Mouse (Mus musculus): ENCODE results near the gene Iqschfp.

The Iqschfp gene

GRCm38 (mm10) chr3:68428081-68428480 is 536.0 kb downstream of the Iqschfp start:
- no peak for DNase-seq (ENCODE audit: low spot score)

DNA sequence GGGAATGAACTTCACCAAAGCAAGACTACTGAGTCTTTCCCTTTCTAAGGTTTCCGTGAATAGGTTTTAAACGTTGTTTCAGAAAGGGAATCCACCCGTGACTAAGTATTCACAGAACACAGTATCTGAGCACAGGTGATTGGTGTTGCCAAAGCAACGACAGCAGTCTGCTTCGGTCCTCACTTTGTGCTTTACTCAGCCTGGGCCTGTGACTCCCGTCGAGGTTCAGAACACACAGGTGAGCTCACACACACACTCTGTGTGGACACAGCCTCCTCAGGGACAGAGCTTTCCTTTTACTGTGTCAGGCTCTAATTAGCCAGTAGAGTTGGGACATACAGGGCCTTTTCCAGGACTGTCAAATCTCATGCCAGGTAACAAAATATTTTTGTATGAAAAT is 542.4 kb downstream of the Iqschfp start:
- peak; percentile 13 for DNase-seq (ENCODE audit: low spot score)

- no peak for DNase-seq (ENCODE audit: low spot score)
Observed at GRCm38 (mm10) chr3:68434897-68435296, 542.9 kb downstream of the Iqschfp start.

DNA sequence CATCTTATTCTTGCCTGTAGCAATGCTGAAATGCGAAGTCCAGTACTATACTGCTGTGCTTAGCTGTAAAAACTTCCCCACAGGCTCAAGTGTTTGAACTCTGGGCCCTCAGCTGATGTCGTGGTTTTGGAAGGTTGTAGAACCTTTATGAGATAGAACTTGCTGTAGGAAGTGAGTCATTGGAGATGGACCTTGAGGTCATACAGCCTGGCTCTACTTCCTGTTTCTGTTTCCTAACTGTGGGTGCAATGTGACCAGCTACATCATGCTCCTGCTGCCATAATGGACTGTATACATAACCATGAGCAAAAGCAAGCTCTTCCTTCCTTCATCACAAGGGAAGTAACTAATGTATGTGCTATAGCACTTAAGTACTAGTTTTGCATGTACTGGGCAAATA is 556.4 kb downstream of the Iqschfp start:
- no peak for DNase-seq (ENCODE audit: low spot score)

DNA sequence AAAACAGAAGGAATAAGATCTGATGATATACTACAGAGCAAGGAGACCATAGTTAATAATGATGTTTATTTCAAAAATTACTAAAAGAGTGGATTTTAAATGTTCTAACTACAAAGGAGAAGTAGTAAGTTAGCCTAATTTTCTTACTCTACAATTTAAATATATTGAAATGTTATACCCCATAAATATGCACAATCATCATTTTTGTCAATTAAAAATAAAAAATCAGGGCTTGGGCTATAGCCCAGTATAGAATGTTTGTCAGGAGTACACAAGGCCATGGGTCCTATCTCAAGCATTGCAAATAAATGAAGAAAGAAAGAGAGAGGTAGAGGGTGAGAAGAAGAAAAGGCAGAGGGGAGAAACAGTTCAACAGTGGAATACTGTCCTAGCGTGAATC is 559.6 kb downstream of the Iqschfp start:
- DNase-seq (ENCODE audit: low spot score), result no peak

- DNase-seq (ENCODE audit: low spot score), result peak; percentile 68
Observed at GRCm38 (mm10) chr3:68453266-68453665, 561.2 kb downstream of the Iqschfp start.

DNA sequence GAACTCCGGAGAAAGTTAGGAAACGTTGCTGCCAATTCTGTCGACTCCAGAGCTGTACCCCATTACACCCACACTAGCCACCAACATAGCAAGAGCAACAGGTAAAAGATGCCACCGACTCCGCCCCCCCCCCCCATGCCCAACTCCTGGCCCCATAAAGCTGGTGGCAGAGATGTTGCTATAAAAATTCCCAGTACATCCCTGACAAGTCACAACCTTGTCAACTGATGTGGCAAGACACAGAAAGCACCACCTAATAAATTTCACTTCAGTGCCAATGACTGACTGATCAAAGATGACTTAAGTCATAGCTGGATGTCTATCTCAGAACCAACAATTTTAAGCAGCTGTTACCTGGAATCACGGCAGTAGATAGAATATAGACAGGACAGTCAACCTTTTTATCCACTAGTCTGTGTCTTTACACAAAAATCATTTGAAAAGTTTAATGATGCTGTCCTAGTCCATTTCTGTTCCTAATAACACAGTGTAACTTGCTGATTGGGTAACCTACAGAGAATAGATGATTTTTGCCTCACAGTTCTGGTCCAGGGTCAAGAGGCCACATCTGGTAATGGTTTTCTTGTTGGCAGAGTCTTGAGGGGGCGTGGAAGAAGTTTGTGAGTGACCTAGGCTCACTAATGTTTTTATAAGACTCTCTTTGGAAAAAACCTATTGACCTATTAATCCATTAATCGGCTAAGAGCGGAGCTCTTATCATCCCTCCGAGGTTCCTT is 561.9 kb downstream of the Iqschfp start:
- peak; percentile 83 for DNase-seq (ENCODE audit: low spot score)

- no peak for DNase-seq (ENCODE audit: low spot score)
Observed at GRCm38 (mm10) chr3:68466643-68467042, 574.6 kb downstream of the Iqschfp start.

DNA sequence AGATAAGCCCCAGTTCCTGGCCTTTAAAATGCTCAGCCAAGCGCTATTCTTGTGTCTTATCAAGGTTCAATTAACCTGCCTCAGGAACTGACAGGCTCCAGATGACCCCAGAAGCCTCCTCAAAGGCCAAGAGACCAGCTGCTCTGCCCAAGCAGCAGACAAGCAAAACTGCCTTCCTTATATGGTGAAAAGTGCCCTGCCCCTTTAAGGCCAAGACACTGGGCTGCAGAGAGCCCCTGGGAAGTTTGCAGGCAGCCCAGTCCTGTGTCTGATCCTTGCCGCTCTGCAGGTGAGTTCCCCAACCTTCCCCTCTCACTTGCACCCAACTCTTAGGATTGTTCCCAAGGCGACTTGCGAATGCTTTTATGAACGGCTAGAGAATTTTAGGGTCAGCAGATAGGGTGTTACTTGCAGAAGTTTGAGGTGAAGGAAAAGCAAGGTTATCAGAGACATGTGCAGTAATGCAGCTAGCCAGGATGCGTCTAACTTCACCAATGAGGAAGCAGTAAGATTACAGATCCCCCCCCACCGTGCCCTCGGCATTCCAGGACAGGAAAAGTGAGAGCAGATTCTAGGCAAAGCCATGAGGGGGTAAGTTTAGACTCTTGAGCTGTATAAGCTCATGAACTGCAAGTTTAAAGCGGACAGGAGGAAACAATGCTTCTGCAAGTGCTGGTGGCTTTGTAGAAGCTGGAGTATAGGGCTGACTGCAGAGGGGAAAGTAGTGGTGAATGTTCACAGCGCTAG is 576.1 kb downstream of the Iqschfp start:
- peak; percentile 78 for DNase-seq (ENCODE audit: low spot score)

DNA sequence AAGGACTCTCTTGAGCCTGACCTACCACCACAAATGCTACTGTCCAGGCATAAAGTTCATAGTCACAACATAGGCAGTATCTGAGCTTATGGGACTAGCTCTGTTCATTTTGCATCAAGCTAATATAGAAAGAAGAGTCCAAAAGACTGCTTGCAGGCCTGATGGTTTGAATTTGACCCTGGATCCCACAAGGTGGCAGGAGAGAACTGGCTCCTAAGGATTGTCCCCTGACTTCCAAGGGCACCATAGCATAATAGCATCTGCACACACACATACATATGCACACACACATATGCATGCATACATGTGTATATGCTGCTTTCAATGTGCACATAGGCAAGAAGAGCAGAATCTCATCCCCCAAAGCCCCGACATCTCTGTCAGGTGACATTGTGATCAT is 577.6 kb downstream of the Iqschfp start:
- peak; percentile 54 for DNase-seq (ENCODE audit: low spot score)

DNA sequence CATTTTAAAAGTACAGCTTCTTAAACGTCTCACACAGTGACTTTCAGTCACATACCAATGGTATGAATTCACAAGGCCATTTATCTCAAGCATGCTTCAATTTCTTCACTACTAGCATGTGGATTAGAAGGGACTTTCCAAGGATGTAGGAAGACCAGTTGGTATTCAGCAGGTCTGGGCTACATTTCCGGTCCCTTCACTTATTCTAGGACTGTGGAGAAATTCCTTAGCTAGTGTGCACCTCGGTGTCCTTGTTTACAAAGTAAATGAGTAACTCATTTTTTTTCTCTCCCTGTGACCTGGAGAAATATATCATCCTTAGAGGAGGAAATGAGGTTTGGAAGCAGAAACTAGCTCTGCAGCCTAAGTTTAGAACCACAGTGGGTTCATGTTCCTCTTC is 578.0 kb downstream of the Iqschfp start:
- DNase-seq (ENCODE audit: low spot score), result no peak

DNA sequence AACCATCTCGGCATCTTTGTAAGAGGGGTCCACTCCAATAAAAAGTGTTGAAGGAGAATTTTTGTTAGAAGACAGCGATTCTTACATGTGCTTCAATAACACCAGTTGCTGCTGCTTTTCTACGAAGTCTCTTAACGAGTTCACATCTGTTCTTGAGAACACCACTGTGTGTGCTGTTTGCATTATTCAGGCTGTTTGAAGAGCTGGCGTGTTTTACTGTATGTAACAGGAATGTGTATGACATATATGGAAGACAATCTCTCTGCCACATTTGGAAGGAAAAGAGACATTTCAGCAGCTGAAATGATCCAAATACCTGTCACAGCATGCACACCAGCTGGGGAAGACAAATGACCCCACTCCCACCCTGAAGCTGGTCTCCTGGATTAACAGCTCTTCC is 578.6 kb downstream of the Iqschfp start:
- no peak for DNase-seq (ENCODE audit: low spot score)

GRCm38 (mm10) chr3:68476336-68476735 is 584.3 kb downstream of the Iqschfp start:
- no peak for DNase-seq (ENCODE audit: low spot score)

GRCm38 (mm10) chr3:68477478-68477877 is 585.4 kb downstream of the Iqschfp start:
- peak; percentile 40 for DNase-seq (ENCODE audit: low spot score)

DNA sequence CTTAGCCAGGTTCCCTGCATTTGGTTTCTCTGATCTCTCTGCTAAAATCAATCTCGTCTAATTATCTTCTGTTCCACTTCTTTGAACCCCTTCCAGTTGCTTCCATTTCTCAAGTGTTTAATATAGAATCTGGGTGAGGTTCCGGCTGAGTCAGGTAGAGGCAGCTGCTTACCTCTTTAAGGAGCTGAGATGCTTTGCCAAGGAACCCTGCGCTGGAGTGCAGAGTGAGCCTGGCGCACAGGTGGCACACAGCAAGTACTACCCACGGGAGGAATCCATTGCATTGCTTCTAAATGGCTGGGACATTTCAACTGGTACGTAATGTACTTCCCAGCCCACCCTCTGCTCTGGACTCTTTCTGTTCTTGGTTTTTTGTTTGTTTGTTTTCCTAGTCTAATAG is 587.2 kb downstream of the Iqschfp start:
- DNase-seq (ENCODE audit: low spot score), result no peak

- DNase-seq (ENCODE audit: low spot score), result no peak
Observed at GRCm38 (mm10) chr3:68483517-68483916, 591.5 kb downstream of the Iqschfp start.

DNA sequence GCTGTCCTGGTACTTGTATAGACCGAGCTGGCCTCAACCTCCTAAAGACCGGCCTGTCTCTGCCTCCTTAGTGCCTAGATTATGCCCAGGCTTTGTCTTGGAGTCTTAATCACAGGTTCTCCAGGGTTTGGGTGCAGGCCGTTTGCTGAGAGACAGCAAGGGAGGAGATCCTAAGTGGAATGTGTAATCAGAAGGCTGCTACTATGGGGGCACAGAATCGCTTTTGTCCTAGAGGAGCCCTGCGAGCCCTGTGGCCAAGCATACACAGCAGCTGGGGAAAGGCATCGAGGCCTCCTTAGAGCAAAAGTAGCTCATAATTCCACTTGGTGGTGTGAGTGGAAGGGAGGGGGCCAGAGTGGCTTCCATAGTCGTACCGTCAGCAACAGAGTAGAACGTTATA is 592.0 kb downstream of the Iqschfp start:
- DNase-seq (ENCODE audit: low spot score), result no peak

GRCm38 (mm10) chr3:68484561-68484960 is 592.5 kb downstream of the Iqschfp start:
- no peak for DNase-seq (ENCODE audit: low spot score)

- no peak for DNase-seq (ENCODE audit: low spot score)
Observed at GRCm38 (mm10) chr3:68487621-68488020, 595.6 kb downstream of the Iqschfp start.

DNA sequence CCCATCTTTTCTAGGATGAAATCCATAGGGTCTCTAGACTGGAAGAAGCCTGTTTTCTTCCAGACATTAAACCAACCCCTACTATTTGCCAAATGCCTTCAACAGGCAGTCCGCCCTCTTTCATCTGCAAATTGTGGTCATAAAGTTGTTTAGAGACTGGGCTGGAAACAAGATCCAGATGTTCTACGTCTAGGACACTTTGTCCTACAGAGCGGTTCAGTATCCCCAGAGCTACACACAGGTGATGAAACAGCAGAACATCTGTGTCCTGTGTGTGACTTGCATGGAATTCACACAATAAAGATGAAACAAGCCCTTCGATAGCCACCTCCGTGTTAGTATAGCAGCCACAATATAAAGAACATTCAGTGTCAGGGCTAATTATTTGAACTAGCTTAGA is 596.3 kb downstream of the Iqschfp start:
- peak; percentile 13 for DNase-seq (ENCODE audit: low spot score)

GRCm38 (mm10) chr3:68491516-68491915 is 599.5 kb downstream of the Iqschfp start:
- no peak for DNase-seq (ENCODE audit: low spot score)

DNA sequence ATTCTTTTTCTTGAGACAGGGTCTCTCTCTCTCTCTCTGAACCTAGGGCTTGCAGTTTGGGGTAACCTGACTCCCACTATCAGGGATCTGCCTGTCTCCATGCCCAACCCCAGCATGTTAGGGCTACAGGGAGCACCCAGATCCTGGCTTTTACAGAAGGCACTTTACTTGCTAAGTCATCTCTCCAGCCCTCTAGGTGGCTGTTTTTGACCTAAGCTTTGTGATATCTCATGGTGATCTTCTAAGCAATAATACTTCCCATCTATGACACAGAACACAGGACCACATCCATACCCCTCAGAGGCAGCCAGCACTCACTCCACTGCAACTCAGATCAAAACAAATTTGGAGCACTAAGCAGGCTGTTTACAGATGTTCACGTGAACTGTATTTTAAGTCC is 600.0 kb downstream of the Iqschfp start:
- DNase-seq (ENCODE audit: low spot score), result no peak

DNA sequence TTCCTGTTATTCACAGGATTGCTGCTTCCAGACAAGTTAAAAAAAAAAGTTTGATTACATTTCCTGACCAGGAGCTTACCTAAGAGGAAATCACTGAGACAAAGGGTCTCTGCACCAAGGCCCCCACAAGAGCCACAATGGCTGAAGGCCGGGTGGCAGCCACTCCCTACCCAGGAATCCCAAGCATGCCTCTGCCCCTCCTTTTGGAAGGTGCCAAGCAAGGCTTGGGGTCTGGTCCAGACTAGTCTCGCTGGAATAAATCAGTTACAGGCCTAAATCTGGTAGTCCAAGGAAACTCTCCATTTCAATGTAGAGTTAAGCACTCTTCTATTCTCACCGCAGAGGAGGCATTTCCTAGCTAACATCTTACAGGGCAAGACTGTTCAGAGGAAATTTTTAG is 600.5 kb downstream of the Iqschfp start:
- no peak for DNase-seq (ENCODE audit: low spot score)

DNA sequence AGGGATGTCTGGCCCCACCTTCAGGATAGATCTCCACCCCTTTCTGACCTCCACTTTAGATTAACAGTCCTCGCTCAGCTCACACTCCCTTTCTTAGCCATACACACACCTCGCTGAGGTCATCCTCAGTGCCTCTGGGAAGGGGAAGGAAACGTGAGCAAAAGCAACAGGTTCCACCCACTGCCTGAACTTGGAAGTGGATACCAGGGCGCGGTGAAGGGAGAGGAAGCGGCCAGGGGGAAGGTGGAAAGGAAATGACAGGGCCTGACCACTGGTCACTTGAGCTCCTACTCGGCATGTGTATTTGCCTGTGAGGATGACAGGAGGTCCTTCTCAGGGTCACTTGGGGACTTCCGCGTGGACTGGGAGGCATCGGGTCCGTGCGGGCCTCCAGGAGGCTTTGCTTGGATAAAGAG is 601.1 kb downstream of the Iqschfp start:
- peak; percentile 79 for DNase-seq (ENCODE audit: low spot score)

Measured in embryo, embryonic 10 days (tissue).